Mouse (Mus musculus) MEL (cell line): ENCODE measurements around the gene Sh2b2. TPM values are rescaled to one million over a fixed set of nuclear protein-coding genes. Genes with fewer than 3 reads are reported as not detected.

Experiments
- DNase-seq: peaks from one replicate; pipeline ENCODE4 v3.0.0; 2011; ENCODE audit warnings: low read depth, low spot score
- H3K27ac ChIP-seq: 2 replicates; pipeline ENCODE4 v1.5.1; 2012; ENCODE audit warnings: low read depth, mild to moderate bottlenecking, control low read depth, low read length, moderate library complexity; ENCODE audit not compliant: control insufficient read depth
- H3K27me3 ChIP-seq, 2 experiments: fragments of 150-350 bp in 1 of 2; sonication (generic) in 1 of 2; 2 replicates each; pipeline ENCODE4 v1.6.1; 2012; ENCODE audit warnings: low read length in 2 of 2, mild to moderate bottlenecking in 2 of 2, improper control_type of control experiment in 1 of 2, moderate library complexity in 1 of 2; ENCODE audit not compliant: insufficient read depth in 2 of 2, control insufficient read depth in 1 of 2
- H3K36me3 ChIP-seq, 2 experiments: 2 replicates each; pipeline ENCODE4 v1.6.1; 2012 to 2014; ENCODE audit warnings: low read length in 2 of 2, improper control_type of control experiment in 1 of 2, inconsistent platforms in 1 of 2, mild to moderate bottlenecking in 1 of 2; ENCODE audit not compliant: insufficient read depth in 2 of 2, control insufficient read depth in 1 of 2
- H3K4me1 ChIP-seq, 2 experiments: fragments of 150-350 bp in 1 of 2; sonication (generic) in 1 of 2; 2 replicates each; pipeline ENCODE4 v1.6.1; 2012; ENCODE audit warnings: low read length in 2 of 2, improper control_type of control experiment in 1 of 2, mild to moderate bottlenecking in 1 of 2; ENCODE audit not compliant: insufficient read depth in 2 of 2, control insufficient read depth in 1 of 2
- H3K4me3 ChIP-seq, 2 experiments: fragments of 150-350 bp in 1 of 2; sonication (generic) in 1 of 2; 2 replicates each; pipeline ENCODE4 v1.5.1; 2012; ENCODE audit warnings: low read depth in 2 of 2, low read length in 2 of 2, mild to moderate bottlenecking in 2 of 2, moderate library complexity in 2 of 2, control low read depth in 1 of 2, improper control_type of control experiment in 1 of 2; ENCODE audit not compliant: control insufficient read depth in 1 of 2, insufficient read depth in 1 of 2
- H3K79me2 ChIP-seq: 2 replicates; pipeline ENCODE4 v1.6.1; 2012; ENCODE audit warnings: mild to moderate bottlenecking, low read length, moderate library complexity; ENCODE audit not compliant: control insufficient read depth, poor library complexity, insufficient read depth
- H3K9ac ChIP-seq: 2 replicates; pipeline ENCODE4 v1.6.1; 2012; ENCODE audit warnings: low read depth, mild to moderate bottlenecking, control low read depth, low read length, moderate library complexity; ENCODE audit not compliant: control insufficient read depth, poor library complexity, severe bottlenecking
- H3K9me3 ChIP-seq: fragments of 150-350 bp; sonication (generic); replicated peaks from 2 replicates; pipeline ENCODE4 v1.6.1; 2012; ENCODE audit warnings: mild to moderate bottlenecking, low read length, improper control_type of control experiment, moderate library complexity; ENCODE audit not compliant: insufficient read depth
- BHLHE40 ChIP-seq: IDR thresholded peaks from 2 replicates; pipeline ENCODE4 v1.6.1; 2012; ENCODE audit warnings: low read depth, mild to moderate bottlenecking, inconsistent platforms, low read length, improper control_type of control experiment, borderline replicate concordance
- CHD1 ChIP-seq: IDR thresholded peaks from 2 replicates; pipeline ENCODE4 v1.6.1; 2012; ENCODE audit warnings: low read depth, mild to moderate bottlenecking, inconsistent platforms, low read length, improper control_type of control experiment
- CTCF ChIP-seq, 3 experiments: IDR thresholded peaks in 2 of 3; conservative IDR thresholded peaks in 1 of 3; 2 replicates each; pipeline ENCODE4 v1.5.1; 2011 to 2012; ENCODE audit warnings: low read length in 3 of 3, low read depth in 2 of 3, mild to moderate bottlenecking in 2 of 3, improper control_type of control experiment in 1 of 3, inconsistent platforms in 1 of 3, mixed read lengths in 1 of 3, moderate library complexity in 1 of 3; ENCODE audit not compliant: control insufficient read depth in 1 of 3, insufficient read depth in 1 of 3, poor library complexity in 1 of 3, severe bottlenecking in 1 of 3
- E2F4 ChIP-seq: IDR thresholded peaks from 2 replicates; pipeline ENCODE4 v1.6.1; 2011; ENCODE audit warnings: low read depth, low read length, improper control_type of control experiment, borderline replicate concordance
- KAT2A ChIP-seq: conservative IDR thresholded peaks from 2 replicates; pipeline ENCODE4 v1.6.1; 2012; ENCODE audit warnings: low read depth, low read length, improper control_type of control experiment, inconsistent platforms
- MAX ChIP-seq: IDR thresholded peaks from 2 replicates; pipeline ENCODE4 v1.6.1; 2011; ENCODE audit warnings: low read length, improper control_type of control experiment
- MAZ ChIP-seq: IDR thresholded peaks from 2 replicates; pipeline ENCODE4 v1.6.1; 2012; ENCODE audit warnings: low read depth, mild to moderate bottlenecking, inconsistent platforms, low read length, improper control_type of control experiment
- MXI1 ChIP-seq: IDR thresholded peaks from 2 replicates; pipeline ENCODE4 v1.6.1; 2011; ENCODE audit warnings: mild to moderate bottlenecking, low read depth, low read length, improper control_type of control experiment
- MYB ChIP-seq: IDR thresholded peaks from 2 replicates; pipeline ENCODE4 v1.6.1; 2011; ENCODE audit warnings: mild to moderate bottlenecking, low read depth, low read length, improper control_type of control experiment
- NELFE ChIP-seq: IDR thresholded peaks from 2 replicates; pipeline ENCODE4 v1.6.1; 2011; ENCODE audit warnings: low read depth, low read length, improper control_type of control experiment
- SMC3 ChIP-seq: IDR thresholded peaks from 2 replicates; pipeline ENCODE4 v1.6.1; 2011; ENCODE audit warnings: low read depth, low read length, improper control_type of control experiment
- TAL1 ChIP-seq: IDR thresholded peaks from 2 replicates; pipeline ENCODE4 v1.6.1; 2012; ENCODE audit warnings: mild to moderate bottlenecking, inconsistent platforms, low read length, moderate library complexity, mixed read lengths
- TBP ChIP-seq: IDR thresholded peaks from 2 replicates; pipeline ENCODE4 v1.8.0; 2011; ENCODE audit warnings: low read depth, low read length, improper control_type of control experiment
- USF1 ChIP-seq: IDR thresholded peaks from 2 replicates; pipeline ENCODE4 v1.6.1; 2014; ENCODE audit warnings: low read depth, mild to moderate bottlenecking, inconsistent platforms, low read length, improper control_type of control experiment, moderate library complexity
- USF2 ChIP-seq, 2 experiments: IDR thresholded peaks; 2 replicates each; pipeline ENCODE4 v1.6.1; 2011 to 2012; ENCODE audit warnings: improper control_type of control experiment in 2 of 2, low read length in 2 of 2, borderline replicate concordance in 1 of 2, inconsistent platforms in 1 of 2, low read depth in 1 of 2, mild to moderate bottlenecking in 1 of 2; ENCODE audit not compliant: insufficient read depth in 1 of 2
- ZNF384 ChIP-seq: IDR thresholded peaks from 2 replicates; pipeline ENCODE4 v1.6.1; 2012; ENCODE audit warnings: low read depth, mild to moderate bottlenecking, inconsistent platforms, low read length, improper control_type of control experiment
- polyA plus RNA-seq, 2 experiments: library from polyadenylated mRNA; stranded (reverse) in 1 of 2; unstranded in 1 of 2; fragments of >175 nt in 1 of 2; fragments of >200 nt in 1 of 2; gene quantifications; 2 replicates each; pipeline versions ENCODE4 v1.2.1 to v1.2.4; 2012; ENCODE audit warnings: low replicate concordance in 2 of 2, low read depth in 1 of 2; ENCODE audit not compliant: insufficient read length in 2 of 2, insufficient read depth in 1 of 2, missing spikeins in 1 of 2
- total RNA-seq: library from RNA; depleted of rRNA; stranded (reverse); fragments of 300-350 nt; gene quantifications from 2 replicates; pipeline ENCODE4 v1.2.3, GENCODE M21; 2012

Gene Sh2b2
- total and polyA plus RNA-seq, 3 experiments, result 0.07 TPM; not detected in 2

GRCm38 (mm10) chr5:136245541-136246451, 560 bp downstream of the Sh2b2 start:
- no peaks in the 10 kb centered on the region for H3K27me3 ChIP-seq
- no peaks in the 10 kb centered on the region for H3K4me1 ChIP-seq
- H3K9ac ChIP-seq, result no peak overlapping the region
- H3K9me3 ChIP-seq, result no peaks in the 10 kb centered on the region
- no peak overlapping the region for H3K27ac ChIP-seq
- no peak overlapping the region for H3K4me3 ChIP-seq
- no peaks in the 10 kb centered on the region for H3K36me3 ChIP-seq
- no peaks in the 10 kb centered on the region for H3K79me2 ChIP-seq
- no peak for DNase-seq
- TF ChIP-seq SMC3, result no peak
- TF ChIP-seq CTCF (IDR thresholded peaks at IDR 0.05 in 2 of 3, conservative IDR thresholded peaks at IDR 0.05 in 1 of 3; ENCODE audit: control insufficient read depth in 1 of 3, insufficient read depth in 1 of 3, low read depth in 2 of 3, low read length in 3 of 3, poor library complexity in 1 of 3, severe bottlenecking in 1 of 3), result no peak
- TF ChIP-seq E2F4, result no peak
- TF ChIP-seq MXI1, result no peak
- TF ChIP-seq KAT2A, result no peak
- no peak for TF ChIP-seq NELFE
- TF ChIP-seq ZNF384, result no peak
- no peak for TF ChIP-seq CHD1
- no peak for TF ChIP-seq MAX
- TF ChIP-seq USF1, result no peak

GRCm38 (mm10) chr5:136244762-136245540, 1.4 kb downstream of the Sh2b2 start:
- Histone ChIP-seq H3K9ac (no peak overlapping the region), H3K4me3 (no peak overlapping the region), H3K27me3 (no peaks in the 10 kb centered on the region), H3K4me1 (no peaks in the 10 kb centered on the region), H3K79me2 (no peaks in the 10 kb centered on the region), H3K27ac (no peak overlapping the region), H3K9me3 (no peaks in the 10 kb centered on the region), H3K36me3 (no peaks in the 10 kb centered on the region)
- TF ChIP-seq SMC3 (no peak), CHD1 (no peak), KAT2A (no peak), USF2 (IDR thresholded peaks at IDR 0.05; ENCODE audit: borderline replicate concordance in 1 of 2, insufficient read depth in 1 of 2, low read depth in 1 of 2, low read length in 2 of 2) (no peak), TAL1 (no peak), MYB (no peak), BHLHE40 (no peak), TBP (no peak), MAZ (no peak), ZNF384 (no peak), NELFE (no peak)
- no peak for DNase-seq
